Mouse (Mus musculus): ENCODE results near the gene Olfr178.

The Olfr178 gene

GRCm38 (mm10) chr16:58891963-58892362 is at the start of gene Olfr178:
Gene Olfr178, minus strand, starts transcription at chr16:58892063.
- no peak for DNase-seq (ENCODE audit: extremely low read depth, low read depth)

- DNase-seq (ENCODE audit: extremely low read depth, low read depth), result no peak
Measured at GRCm38 (mm10) chr16:58929292-58929691, 37.4 kb upstream of the Olfr178 start, which contains the start of gene Olfr180. Gene Olfr180, minus strand, starts transcription at chr16:58929392.

GRCm38 (mm10) chr16:58928655-58929054 is 36.8 kb upstream of the Olfr178 start, which contains the start of gene Olfr181:
Gene Olfr181, minus strand, starts transcription at chr16:58928755.
- no peak for DNase-seq (ENCODE audit: extremely low read depth, low read depth)

DNA sequence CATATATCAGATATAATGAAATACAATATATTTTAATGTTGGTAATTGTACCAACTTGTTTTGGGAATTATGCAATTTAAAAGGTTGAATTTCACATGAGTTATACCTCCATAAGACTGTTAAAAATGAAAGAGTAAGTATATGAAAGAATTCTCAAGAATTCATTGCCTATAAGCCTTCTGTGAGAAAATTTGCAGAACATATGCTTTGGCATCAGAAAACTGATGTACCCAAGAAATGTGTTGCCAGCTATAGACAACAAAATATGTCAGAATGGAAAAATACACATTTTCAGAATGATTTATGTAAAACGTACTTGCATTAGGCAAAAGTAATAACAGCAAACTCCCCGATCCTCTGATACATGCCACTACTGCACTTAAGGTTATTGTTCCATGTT is 7.4 kb downstream of the Olfr178 start:
- no peak for DNase-seq (ENCODE audit: extremely low read depth, low read depth)

DNA sequence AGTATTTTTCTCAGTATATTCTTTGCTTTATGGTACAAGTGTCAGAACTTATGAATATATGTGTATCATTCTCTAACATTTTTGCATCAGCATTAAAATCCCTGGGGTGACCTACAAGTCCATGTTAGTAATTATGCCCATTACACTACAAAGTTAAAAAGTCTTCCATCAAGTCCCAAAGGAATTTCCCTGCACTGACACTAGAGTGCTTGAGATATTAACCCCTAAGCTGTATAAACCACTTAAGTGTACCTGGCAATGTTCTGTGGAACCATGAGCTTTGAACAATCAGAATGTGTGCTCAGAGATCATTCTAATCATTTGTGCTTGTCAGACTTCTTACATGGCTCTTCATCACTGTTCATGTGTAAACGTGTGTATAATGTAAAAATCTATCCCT is 17.2 kb downstream of the Olfr178 start, which contains the start of gene Olfr177:
TSS of gene Olfr177 (minus strand) at position 101 of the 400 bp plus-strand sequence.
- DNase-seq (ENCODE audit: extremely low read depth, low read depth), result no peak

- DNase-seq (ENCODE audit: extremely low read depth, low read depth), result peak; percentile 66
Measured at GRCm38 (mm10) chr16:58861479-58861878, 30.4 kb downstream of the Olfr178 start.

DNA sequence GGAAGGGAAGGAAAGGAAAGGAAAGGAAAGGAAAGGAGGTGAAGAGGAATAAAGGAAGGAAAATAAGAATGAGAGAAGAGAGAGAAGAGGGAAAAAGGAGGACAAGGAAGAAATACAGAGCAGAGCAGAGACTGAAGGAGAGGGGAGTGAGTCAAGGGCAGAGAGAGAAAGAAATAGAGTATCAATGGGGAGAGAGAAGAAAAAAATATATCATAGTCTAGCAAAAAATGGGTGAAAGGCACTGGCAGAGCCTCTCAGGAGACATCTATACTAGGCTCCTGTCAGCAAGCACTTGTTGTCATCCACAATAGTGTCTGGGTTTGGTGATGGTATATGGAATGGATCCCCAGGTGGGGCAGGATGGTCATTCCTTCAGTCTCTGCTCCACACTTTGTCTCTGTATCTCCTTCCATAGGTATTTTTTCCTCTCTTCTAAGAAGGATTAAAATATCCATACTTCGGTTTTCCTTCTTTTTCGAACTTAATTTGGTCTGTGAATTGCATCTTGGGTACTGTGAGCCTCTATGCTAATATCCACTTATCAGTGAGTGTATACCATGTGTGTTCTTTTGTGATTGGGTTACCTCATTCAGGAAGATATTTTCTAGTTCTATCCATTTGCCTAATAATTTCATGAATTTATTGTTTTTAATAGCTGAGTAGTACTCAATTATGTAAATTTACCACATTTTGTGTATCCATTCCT is 31.7 kb downstream of the Olfr178 start:
- DNase-seq (ENCODE audit: extremely low read depth, low read depth), result no peak

All from MEL-GATA-1-ER (cell line).